Mouse (Mus musculus): Measurements from ENCODE around the gene Zbtb38. TPM values are rescaled to one million over a fixed set of nuclear protein-coding genes. Genes with fewer than 3 reads are reported as not detected.

The Zbtb38 gene
- total and polyA plus RNA-seq, 3 experiments = 3.7 to 38.2 (median 37.6) TPM

DNA sequence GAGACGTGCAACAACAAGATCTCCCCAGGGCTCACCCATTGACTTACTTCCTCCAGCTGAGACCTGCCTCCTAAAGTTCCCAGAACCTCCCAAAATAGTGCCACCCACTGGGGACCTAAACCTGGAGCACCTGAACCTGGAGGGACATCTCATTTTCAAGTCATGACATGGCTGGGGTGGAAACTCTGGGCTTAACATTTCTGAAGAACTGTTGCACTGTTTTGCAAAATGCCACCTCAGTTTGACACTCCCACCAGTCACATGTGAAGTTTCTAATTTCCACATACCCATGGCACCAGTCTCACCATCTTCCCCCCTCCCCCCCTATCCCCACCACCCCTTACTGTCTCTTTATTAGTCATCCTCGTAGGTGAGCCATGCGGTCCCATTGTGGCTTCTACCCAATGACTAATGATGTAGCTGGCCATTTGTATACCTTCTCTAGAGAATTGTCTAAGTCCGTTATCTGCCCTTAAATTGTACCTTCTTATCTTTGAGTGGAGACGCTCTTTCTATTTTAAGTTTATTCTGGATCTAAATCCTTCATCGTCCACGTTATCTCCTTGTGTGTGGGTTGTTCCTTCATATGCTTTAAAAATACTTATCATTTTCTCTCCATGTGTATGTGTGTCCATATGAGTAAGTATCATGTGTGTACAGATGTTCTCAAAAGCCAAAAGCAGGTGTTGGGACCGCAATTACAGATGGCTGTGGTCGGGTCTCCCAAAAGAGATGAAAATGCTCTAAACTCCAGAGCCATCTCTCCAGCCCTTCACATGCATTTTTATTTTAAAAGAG is 4.2 kb upstream of the Zbtb38 start:
- Histone ChIP-seq H3K9me3 (replicated peaks) (no peaks in the 10 kb centered on the region), H3K27me3 (ENCODE audit: insufficient read depth, low read length) (peaks cover 19% of the 10 kb centered on the region), H3K36me3 (replicated peaks) (no peaks in the 10 kb centered on the region), H3K4me3 (ENCODE audit: low read depth, low read length) (no peak overlapping the region), H3K4me1 (ENCODE audit: insufficient read depth, low read depth, low read length) (peaks cover 29% of the 10 kb centered on the region)
- ATAC-seq (ENCODE audit: extremely low read depth, insufficient number of reproducible peaks, low FRiP score, poor library complexity, severe bottlenecking) = peak; percentile 55; the same call in 1 of the 2 replicates
- no peak for DNase-seq (ENCODE audit: low spot score)
- TF ChIP-seq POLR2AphosphoS5 (IDR thresholded peaks at IDR 0.05; ENCODE audit: insufficient replicate concordance, low read depth, low read length) (no peak), TAL1 (conservative IDR thresholded peaks at IDR 0.05; ENCODE audit: low read depth, low read length) (peak; percentile 29; the same call in 1 of the 2 replicates)

- peaks cover 26% of the 10 kb centered on the region for H3K4me1 ChIP-seq (ENCODE audit: insufficient read depth, low read depth, low read length)
- no peak overlapping the region for H3K4me3 ChIP-seq (ENCODE audit: low read depth, low read length)
- H3K27me3 ChIP-seq (ENCODE audit: insufficient read depth, low read length) = peaks cover 23% of the 10 kb centered on the region
- H3K9me3 ChIP-seq (replicated peaks) = no peaks in the 10 kb centered on the region
- no peak for DNase-seq (ENCODE audit: low spot score)
- no peaks in the 10 kb centered on the region for H3K36me3 ChIP-seq (replicated peaks)
- no peak for ATAC-seq (ENCODE audit: extremely low read depth, insufficient number of reproducible peaks, low FRiP score, poor library complexity, severe bottlenecking)
- TF ChIP-seq POLR2AphosphoS5 (IDR thresholded peaks at IDR 0.05; ENCODE audit: insufficient replicate concordance, low read depth, low read length) (no peak), TAL1 (conservative IDR thresholded peaks at IDR 0.05; ENCODE audit: low read depth, low read length) (no peak), CTCF (IDR thresholded peaks at IDR 0.05; ENCODE audit: low read depth, low read length) (no peak), GATA2 (IDR thresholded peaks at IDR 0.05; ENCODE audit: borderline replicate concordance, low read depth, low read length) (no peak), GATA1 (IDR thresholded peaks at IDR 0.05; ENCODE audit: borderline replicate concordance, low read length) (no peak)
Observed at GRCm38 (mm10) chr9:96755761-96756160, 3.1 kb upstream of the Zbtb38 start.

GRCm38 (mm10) chr9:96754625-96754969 is 2.0 kb upstream of the Zbtb38 start:
- Histone ChIP-seq H3K9me3 (replicated peaks) (no peaks in the 10 kb centered on the region), H3K27me3 (ENCODE audit: insufficient read depth, low read length) (peaks cover 28% of the 10 kb centered on the region), H3K4me3 (ENCODE audit: low read depth, low read length) (no peak overlapping the region), H3K36me3 (replicated peaks) (no peaks in the 10 kb centered on the region), H3K4me1 (ENCODE audit: insufficient read depth, low read depth, low read length) (peaks cover 26% of the 10 kb centered on the region)
- DNase-seq (ENCODE audit: low spot score) (no peak), ATAC-seq (ENCODE audit: extremely low read depth, insufficient number of reproducible peaks, low FRiP score, poor library complexity, severe bottlenecking) (no peak)
- TF ChIP-seq GATA2 (IDR thresholded peaks at IDR 0.05; ENCODE audit: borderline replicate concordance, low read depth, low read length) (no peak), GATA1 (IDR thresholded peaks at IDR 0.05; ENCODE audit: borderline replicate concordance, low read length) (no peak), CTCF (IDR thresholded peaks at IDR 0.05; ENCODE audit: low read depth, low read length) (no peak), POLR2AphosphoS5 (IDR thresholded peaks at IDR 0.05; ENCODE audit: insufficient replicate concordance, low read depth, low read length) (no peak), TAL1 (conservative IDR thresholded peaks at IDR 0.05; ENCODE audit: low read depth, low read length) (no peak)

DNA sequence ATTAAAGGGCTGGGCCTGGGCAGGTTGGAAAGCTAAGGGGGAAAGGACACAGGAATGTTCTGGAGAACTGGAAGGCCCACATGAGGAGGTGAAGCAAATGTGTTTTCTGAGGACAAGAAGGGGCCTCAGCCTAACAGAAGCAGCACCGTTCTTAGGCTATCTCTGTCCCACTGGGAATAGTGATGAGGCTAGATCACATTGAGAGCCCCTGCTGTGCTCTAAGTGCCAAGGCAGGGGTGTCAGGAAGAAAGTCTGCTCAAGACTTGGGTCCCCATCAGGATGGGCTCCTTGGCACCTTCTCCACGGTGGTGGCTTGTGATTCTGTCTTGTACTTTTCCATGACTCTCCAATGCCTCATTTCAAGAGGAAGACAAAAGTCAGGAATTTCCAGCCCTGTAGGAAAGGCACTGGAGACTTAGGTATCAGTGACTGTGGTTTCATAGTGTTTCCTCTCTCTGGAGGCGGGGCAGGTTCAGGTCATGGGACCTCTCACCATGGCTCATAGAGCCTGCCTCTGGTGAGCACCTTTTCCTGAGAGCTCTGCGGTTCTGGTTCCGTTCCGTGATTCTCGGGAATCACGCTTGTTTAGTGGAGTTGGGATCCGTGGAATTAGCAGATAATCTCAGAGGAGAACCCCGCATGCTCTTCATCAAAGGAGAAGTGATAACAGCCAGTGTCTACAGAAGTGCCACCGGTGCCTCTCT is 1.4 kb upstream of the Zbtb38 start:
- DNase-seq (ENCODE audit: low spot score) = no peak
- TF ChIP-seq GATA2 (IDR thresholded peaks at IDR 0.05; ENCODE audit: borderline replicate concordance, low read depth, low read length) = no peak
- TF ChIP-seq POLR2AphosphoS5 (IDR thresholded peaks at IDR 0.05; ENCODE audit: insufficient replicate concordance, low read depth, low read length) = no peak
- no peak for TF ChIP-seq CTCF (IDR thresholded peaks at IDR 0.05; ENCODE audit: low read depth, low read length)
- no peak for TF ChIP-seq TAL1 (conservative IDR thresholded peaks at IDR 0.05; ENCODE audit: low read depth, low read length)
- TF ChIP-seq GATA1 (IDR thresholded peaks at IDR 0.05; ENCODE audit: borderline replicate concordance, low read length) = no peak
- peaks cover 28% of the 10 kb centered on the region for H3K27me3 ChIP-seq (ENCODE audit: insufficient read depth, low read length)
- peaks cover 24% of the 10 kb centered on the region for H3K4me1 ChIP-seq (ENCODE audit: insufficient read depth, low read depth, low read length)
- H3K36me3 ChIP-seq (replicated peaks) = no peaks in the 10 kb centered on the region
- H3K9me3 ChIP-seq (replicated peaks) = no peaks in the 10 kb centered on the region
- ATAC-seq (ENCODE audit: extremely low read depth, insufficient number of reproducible peaks, low FRiP score, poor library complexity, severe bottlenecking) = no peak
- H3K4me3 ChIP-seq (ENCODE audit: low read depth, low read length) = no peak overlapping the region

- no peak for TF ChIP-seq GATA1 (IDR thresholded peaks at IDR 0.05; ENCODE audit: borderline replicate concordance, low read length)
- TF ChIP-seq GATA2 (IDR thresholded peaks at IDR 0.05; ENCODE audit: borderline replicate concordance, low read depth, low read length) = no peak
- no peak for TF ChIP-seq CTCF (IDR thresholded peaks at IDR 0.05; ENCODE audit: low read depth, low read length)
- TF ChIP-seq TAL1 (conservative IDR thresholded peaks at IDR 0.05; ENCODE audit: low read depth, low read length) = no peak
- TF ChIP-seq POLR2AphosphoS5 (IDR thresholded peaks at IDR 0.05; ENCODE audit: insufficient replicate concordance, low read depth, low read length) = no peak
- H3K4me1 ChIP-seq (ENCODE audit: insufficient read depth, low read depth, low read length) = peaks cover 19% of the 10 kb centered on the region
- no peaks in the 10 kb centered on the region for H3K9me3 ChIP-seq (replicated peaks)
- DNase-seq (ENCODE audit: low spot score) (no peak), ATAC-seq (ENCODE audit: extremely low read depth, insufficient number of reproducible peaks, low FRiP score, poor library complexity, severe bottlenecking) (no peak)
- peaks cover 35% of the 10 kb centered on the region for H3K27me3 ChIP-seq (ENCODE audit: insufficient read depth, low read length)
- no peak overlapping the region for H3K4me3 ChIP-seq (ENCODE audit: low read depth, low read length)
- no peaks in the 10 kb centered on the region for H3K36me3 ChIP-seq (replicated peaks)
Observed at GRCm38 (mm10) chr9:96753392-96753791, 761 bp upstream of the Zbtb38 start.

DNA sequence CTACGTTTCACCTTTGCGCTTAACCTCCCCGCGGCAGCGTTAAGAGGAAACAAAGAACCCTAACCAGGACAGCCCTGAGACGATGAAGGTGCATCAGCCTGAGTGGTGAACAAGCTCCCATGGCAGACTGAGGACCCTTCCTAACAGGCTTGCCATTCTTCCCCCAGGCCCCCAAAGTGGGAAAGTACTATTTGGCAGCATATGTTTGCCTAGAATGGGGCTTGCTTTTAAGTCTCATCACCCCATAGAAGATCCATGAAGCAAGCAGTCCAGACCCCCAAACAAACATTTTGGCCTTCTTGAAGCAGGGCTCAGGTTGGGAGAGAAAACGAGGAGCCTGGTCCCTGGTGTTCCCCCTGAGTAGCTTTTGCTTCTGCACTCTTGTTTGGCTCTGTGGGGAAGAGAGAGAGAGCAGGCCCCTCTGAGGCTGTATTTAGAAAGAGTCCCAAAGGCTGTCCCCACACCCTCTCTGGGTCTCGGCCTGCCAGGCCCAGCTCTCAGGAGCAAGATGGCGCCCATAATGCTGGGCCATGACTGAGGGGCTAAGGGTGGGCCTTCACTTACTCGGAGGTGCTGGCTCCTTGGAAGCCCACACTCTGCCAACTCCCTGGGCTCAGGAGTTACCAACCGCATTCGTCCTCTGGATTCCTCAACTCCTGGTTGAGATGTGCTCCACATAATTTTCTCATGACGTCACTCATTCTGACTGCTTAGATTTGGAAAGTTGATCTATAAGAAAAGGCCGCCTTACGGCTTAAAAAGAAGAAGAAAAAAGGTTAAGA is 619 bp downstream of the Zbtb38 start:
- DNase-seq (ENCODE audit: low spot score) = no peak
- Histone ChIP-seq H3K9me3 (replicated peaks) (no peaks in the 10 kb centered on the region), H3K4me1 (ENCODE audit: insufficient read depth, low read depth, low read length) (peaks cover 21% of the 10 kb centered on the region), H3K36me3 (replicated peaks) (no peaks in the 10 kb centered on the region), H3K27me3 (ENCODE audit: insufficient read depth, low read length) (peaks cover 39% of the 10 kb centered on the region), H3K4me3 (ENCODE audit: low read depth, low read length) (no peak overlapping the region)
- TF ChIP-seq GATA2 (IDR thresholded peaks at IDR 0.05; ENCODE audit: borderline replicate concordance, low read depth, low read length) = no peak
- no peak for TF ChIP-seq CTCF (IDR thresholded peaks at IDR 0.05; ENCODE audit: low read depth, low read length)
- TF ChIP-seq GATA1 (IDR thresholded peaks at IDR 0.05; ENCODE audit: borderline replicate concordance, low read length) = no peak
- no peak for TF ChIP-seq POLR2AphosphoS5 (IDR thresholded peaks at IDR 0.05; ENCODE audit: insufficient replicate concordance, low read depth, low read length)
- no peak for TF ChIP-seq TAL1 (conservative IDR thresholded peaks at IDR 0.05; ENCODE audit: low read depth, low read length)
- no peak for ATAC-seq (ENCODE audit: extremely low read depth, insufficient number of reproducible peaks, low FRiP score, poor library complexity, severe bottlenecking)
